Mouse (Mus musculus) frontal cortex, postnatal 36 days (tissue): Measurements from ENCODE around the gene P2ry6.

Experiments
- DNase-seq, 2 experiments: peaks; one replicate each; pipeline ENCODE4 v3.0.0; 2022; ENCODE audit warnings: low spot score in 2 of 2

The P2ry6 gene

DNA sequence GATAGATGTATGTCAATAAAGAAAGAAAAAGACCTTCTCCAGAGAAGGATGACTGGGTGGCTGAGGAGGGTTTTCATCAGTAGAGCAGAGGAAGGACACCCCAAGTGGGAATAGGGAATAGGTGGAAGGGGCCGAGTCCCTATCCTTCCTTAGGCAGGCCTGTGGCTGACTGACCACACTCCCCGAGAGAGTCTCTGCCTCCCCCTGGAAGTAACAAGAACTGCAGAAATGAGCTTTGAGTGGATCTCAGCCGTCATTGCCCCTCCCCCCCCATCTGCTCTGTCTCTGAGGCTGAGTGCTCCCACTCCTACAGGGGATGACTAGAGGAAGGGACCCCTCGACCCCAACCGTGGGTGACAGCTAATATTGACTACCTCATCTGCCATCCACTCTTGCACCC, 33.3 kb downstream of the P2ry6 start:
- DNase-seq, result no peak

DNA sequence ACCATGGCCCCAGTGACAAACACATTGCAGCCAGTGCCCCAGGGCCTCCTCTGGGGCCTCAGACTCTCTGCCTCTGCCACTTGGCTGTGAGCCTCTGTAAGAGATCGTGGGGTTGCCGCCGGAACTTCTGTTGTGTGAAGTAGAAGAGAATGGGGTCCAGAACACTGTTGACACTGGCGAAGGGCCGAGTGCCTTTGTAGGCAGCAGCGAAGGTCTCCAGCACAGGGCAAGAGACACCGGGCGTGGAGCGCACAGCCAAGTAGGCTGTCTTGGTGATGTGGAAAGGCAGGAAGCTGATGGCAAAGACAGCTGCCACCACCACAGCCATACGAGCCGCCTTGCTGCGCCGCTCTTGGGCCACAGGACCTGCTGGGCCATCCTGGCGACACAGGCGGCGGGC, 36.3 kb downstream of the P2ry6 start:
- no peak for DNase-seq

DNA sequence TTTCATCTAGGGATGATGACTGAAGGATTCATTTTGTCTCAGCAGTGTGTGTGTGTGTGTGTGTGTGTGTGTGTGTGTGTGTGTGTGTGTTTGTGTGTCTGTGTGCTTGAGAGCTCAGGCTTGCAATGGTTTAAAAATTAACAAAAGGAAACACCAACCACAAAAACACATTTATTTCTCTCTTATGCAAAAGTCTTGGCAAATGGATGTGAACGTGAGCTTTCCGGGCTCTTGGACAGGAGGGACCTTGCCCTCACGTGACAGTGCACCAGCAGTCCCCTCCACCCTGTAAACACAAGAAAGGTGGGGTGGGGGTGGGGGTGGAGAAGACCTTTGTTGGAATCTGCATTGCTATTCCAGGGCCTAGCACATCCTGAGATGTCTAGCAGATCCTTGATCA, 37.0 kb downstream of the P2ry6 start:
- no peak for DNase-seq

DNA sequence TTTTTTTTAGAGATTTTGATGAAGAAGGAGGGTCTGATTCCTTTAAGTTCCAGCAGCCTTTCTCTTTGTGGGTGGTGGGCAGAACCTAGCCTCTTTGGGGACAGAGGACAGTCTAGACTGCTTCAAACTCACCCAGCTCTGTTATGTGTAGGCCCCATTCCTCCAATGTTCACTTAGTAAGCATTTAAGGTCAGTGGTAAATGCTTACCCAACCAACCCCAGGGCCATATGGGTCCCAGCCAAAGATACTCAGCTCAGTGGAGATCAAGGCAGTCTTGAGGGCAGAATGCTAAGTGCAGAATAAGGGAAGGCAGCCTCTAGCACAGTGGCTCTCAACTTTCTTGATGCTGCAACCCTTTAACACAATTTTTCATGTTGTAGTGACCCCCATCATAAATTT, 40.9 kb downstream of the P2ry6 start:
- DNase-seq, result no peak

DNA sequence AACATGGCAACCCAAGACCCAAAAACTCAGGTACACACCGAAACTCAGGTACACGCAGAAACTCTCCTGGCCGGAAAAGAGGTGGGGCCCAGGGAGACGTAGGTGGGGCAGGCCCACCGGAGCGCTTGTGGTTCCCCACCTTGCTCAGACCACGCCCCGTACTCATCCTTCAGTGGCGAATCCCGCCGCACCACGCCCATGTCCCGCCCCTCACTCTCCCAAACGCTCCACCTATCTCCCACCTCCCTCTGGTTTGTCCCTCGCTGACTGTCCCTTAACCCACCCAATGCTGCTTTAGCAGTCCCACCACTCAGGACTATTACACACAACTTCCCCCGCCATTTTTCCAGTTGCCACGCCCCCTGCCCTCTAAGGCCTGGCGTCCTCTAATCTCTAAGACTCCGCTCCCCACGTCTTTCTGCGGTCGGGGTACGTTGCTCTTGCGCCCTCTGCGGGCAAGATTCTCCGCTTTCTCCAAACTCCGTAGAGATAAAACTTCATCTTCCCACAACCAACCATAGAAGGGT, 41.9 kb downstream of the P2ry6 start:
- DNase-seq, result peak; percentile 68 to 78

DNA sequence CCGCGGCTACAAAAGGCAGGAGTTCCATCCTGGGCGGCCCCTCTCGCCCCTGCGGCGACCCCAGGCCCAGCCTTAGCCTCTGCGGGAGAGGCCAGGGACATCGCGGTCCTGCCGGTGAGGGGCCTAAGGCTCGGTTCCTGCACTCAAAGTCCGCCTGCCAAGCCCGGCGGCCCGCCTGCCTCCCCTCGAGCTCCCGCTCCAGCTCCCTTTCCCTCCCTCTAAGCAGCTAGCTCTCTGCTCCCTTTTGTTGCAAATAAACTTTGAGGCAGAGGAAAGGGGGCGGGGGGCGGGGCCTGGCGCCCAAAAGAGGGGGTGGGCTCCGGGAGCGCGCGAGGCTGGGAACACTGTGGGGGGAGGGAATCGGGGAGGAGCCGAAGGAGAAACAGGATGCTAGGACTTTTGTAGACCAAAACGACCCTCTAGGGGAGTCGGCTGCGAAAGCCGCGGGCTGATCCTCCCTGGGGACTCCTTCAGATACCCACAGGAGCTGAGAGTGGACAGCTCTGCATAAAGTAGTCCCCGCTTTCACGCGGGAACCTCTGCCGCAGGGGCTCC, 42.4 kb downstream of the P2ry6 start, which contains the start of gene Arhgef17:
TSS of gene Arhgef17 (minus strand) at position 182 of the 555 bp plus-strand sequence.
- no peak for DNase-seq

DNA sequence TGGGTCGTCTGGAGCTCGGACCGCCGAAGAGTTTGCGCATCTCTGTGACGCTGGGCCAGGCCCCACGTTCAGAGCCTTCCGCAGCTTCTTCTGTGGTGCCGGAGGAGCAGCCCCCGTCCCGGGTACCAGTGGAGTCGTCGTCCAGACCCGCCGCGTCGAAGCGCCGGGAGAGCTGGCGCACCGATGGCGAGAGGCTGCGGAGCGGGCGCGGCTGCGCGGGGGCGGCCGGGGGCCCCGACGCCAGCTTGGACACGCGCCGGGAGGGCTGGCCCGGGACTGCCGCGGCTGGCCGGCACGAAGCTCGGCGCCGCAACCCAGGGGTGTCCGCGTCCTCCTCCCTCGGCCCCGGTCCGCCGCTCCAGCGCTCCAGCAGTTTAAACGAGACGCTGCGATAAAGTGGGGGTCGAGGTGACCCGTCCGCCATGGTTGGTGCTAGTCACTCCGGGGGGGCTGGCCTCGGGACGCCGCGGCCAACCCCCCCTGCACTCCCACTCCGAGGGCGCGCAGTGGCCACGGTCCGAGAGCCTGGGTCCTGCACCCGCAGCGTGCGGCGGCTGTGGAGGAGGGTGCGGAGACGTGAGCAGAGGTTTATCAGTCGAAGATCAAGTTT, 43.0 kb downstream of the P2ry6 start:
- DNase-seq, result no peak

DNA sequence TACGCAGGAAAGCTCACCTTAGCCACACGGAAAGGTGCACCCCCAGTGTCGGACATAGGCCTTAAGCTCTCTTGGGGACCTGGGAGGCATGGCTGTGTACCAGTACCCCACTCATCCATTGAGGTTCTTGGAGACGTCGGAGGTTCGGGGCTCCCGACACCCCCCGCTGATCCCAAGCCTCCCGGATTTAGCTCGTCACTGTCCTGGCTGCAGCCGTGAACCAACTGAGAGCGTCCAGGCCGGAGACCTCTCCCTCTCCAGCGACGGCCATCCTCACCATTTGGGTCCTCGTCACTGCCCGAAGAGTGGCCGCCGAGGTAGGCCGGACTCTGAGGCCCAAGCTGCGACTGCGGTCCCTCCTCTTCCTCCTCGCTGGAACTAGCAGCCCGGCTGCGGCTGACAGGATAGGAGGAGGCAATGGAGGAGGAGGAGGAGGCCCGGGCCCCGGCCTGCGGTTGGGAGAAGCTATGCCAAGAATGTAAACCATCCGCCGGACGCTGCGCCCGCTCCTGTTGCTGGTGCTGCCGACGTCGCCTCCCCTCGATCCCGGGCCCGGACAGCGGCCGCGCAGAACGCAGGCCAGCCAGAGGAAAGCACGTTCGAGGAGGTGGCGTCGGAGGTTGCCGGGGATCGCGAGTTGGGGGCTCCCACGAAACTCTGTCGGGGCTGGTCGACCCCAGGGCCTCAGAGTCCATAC, 43.7 kb downstream of the P2ry6 start:
- DNase-seq, result no peak

DNA sequence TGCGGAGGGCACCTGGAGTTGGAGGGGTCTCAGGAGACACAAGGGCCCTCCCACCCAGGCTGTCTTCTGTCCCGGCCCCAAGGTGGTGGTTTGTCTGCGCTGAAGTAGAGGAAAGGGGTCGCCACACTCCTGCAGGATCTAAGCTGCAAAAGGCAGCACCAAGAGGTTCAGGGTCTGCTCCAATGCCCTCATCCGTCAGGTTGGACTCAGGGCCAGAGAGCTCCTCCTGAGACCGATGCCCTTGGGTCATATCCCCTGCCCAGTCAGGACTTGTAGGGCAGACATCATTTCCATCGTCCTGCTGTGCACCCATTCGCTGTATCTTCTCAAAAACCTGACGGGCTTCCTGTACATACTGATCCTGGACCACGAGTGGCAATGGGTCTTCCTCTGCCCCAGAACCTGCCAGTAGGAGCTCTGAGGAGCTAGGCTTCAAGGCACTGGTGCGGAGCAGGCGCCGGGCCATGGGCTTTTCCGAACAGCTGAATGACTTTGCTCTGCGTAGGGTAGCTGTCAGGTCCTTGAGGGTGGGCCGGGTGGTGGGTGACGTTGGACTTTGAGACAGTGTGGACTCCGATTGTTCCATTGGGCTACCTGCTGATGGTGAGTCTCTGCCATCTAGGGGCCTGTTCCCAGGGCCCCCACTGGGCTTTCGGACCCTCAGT, 44.7 kb downstream of the P2ry6 start:
- DNase-seq, result no peak

DNA sequence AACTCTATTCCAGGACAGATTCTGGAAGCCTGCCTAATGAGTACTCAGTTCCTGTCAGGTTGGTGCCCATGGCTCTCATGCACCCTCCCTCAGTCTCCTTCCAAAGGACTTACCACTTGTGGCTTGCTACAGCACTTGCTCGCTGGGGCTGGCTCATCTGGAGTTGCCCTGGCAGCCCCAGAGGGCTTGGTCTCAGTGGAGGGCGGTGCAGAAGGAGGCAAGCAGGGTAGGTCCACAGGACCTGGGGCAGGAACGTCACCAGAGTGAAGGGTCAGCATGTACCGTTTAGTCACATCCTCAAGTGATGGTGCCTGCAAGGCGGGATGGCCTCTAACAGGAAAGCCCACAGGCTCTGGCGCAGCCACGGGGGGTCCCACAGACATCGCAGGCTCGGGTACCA, 46.0 kb downstream of the P2ry6 start:
- no peak for DNase-seq

DNA sequence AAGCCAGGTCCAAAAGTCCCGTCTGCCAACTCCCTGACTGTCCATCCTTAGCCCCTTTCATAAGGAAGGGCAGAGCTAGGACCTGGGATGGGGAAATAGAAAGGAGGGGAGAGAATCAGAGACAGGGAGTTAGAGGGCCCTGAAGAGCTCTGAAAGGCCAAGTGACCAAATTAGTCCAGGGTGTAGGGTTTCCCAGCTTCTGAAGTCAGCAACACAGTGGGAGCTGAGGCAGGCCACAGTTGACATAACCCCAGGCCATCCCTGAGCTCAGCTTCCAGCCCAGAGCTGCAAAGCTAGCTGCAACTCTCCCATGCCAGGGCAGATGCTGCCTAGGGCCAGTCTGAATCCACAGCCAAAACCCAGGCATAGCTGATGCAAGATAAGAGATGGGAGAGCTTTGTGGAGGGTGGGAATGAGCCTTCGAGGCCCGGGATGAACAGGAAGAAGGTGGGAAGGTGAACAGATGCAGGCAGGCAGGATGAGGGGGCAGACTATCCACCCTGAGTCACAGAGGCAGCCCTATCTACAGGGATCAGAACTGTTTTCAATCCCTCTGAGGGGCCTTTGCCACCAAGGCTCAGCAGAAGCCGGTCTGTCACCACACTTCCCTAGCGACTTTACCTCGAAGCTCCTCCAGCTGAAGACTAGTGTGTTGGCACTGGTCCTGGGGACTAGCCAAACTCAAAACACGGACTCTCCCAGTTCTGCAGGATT, 47.0 kb downstream of the P2ry6 start:
- peak in 1 of 2 experiments; percentile 28 for DNase-seq

DNA sequence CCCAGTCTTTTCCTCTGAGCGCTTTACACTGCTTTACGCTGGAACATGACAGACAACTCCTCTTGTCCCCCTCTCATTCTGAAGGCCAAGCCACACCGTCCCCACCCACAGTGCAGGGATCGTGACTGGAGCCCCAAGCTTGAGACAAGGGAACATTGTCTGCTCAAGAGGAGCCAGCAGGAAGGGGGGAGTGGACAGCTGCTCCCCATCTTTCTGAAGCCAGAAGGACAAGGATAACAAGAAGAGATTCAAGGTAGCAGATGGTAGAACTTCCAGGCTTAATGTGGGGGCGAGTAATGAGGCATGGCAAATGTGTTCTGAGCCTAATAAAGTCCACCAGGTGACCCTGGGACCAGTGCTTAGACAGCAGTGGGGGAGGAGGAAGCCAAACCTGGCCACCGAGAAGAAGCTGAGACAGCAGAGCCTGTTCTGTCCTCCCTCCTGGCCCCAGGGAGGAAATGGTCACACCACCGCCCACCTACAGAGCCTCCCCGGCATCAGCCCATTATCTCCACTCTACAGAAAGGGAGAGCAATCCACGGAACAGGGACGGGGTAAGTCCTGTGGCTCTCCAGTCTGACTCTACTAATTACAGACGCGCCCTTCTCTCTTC, 48.0 kb downstream of the P2ry6 start:
- DNase-seq, result peak; percentile 44 to 68

DNA sequence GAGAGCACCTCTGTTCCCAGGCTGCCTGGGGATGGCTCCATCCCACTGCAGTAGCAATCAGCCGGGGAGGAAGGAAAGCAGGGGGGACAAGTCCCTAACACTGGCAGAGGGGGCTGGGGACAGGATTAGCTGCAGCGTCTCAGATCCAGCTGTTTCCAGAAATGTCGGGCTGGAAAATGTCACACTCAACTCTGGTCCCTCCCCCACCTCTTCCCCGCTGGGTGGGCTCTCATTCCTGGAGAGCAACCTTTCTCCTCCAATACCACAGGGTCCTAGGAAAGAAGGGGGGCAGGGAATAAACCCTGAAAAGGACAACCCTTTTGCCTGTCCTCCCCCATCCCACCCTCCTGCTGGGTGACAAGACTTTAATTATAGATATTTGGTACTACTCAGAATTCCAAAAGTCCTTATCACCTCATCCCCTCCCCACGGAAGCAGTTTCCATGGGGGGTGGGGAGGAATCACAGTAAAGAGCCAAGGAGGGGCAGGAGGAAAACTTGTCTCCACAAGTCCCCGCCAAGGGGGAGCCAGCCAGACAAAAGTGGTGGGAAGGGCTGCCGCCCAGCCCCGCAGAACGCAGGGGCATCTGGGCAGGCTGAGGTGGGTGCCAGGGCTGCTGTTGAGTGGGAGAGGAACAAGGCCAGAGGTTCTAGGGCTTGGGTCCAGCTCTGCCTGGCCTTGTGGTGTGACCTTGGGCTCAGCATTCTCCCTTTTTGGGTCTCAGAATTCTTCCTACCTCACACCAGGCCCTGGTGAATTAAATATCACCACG, 49.6 kb downstream of the P2ry6 start:
- no peak for DNase-seq

DNA sequence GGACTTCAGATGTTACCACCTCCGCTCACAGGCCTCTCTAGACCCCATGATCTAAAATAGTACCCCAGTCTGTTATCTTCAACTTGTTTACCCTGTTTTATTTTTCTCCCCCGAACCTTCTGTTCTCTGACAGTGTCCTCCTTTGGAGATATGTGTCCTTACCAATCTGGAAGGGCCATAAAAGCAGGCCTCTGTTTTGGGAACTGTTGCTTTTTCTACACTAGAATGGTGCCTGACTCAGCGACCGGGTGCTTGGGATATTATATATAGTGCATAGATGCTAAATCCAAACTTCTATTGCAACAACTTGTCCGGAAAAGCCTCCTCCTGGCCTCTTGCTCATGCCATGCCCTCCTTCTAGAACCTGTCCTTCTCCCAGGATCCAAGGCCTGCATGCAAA, 50.2 kb downstream of the P2ry6 start:
- DNase-seq, result no peak

DNA sequence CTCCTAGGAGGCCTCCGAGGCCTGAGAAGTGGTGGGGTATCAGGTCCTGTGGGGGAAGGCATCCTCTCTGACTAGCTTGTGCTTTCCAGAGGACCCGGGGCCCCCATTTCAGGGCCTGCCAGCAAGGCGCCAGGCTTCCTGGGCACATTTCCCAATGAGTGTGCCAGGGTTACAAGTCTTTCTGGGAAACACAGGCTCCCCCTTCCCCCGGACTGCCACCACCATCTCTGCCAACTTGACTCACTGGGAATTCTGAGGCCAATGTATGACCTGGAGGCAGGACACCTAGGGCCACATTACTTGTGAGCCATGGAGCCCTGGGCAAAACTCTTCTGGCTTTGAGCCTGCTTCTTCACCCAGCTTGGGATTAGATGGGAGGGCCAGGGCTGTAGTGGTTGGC, 51.5 kb downstream of the P2ry6 start:
- DNase-seq, result no peak

DNA sequence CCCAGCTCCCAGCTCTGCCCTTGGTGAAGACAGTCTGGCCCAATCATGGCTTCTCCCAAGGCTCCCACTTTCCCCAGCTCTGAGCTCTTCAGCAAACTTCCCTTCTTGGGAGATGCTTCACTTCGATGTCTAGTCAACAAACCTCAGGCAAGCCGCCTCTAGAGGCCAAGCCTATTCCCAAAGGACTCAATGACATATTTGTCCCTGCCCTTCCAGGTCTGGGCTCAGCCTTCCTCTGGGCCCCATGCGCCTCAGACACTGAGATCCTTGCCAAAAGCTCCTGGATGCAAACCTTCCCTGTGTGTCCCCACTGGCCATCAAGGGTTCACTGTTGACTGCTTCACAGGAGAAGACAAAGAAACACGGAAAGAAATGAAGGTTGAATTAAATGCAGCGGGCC, 53.2 kb downstream of the P2ry6 start:
- no peak for DNase-seq

DNA sequence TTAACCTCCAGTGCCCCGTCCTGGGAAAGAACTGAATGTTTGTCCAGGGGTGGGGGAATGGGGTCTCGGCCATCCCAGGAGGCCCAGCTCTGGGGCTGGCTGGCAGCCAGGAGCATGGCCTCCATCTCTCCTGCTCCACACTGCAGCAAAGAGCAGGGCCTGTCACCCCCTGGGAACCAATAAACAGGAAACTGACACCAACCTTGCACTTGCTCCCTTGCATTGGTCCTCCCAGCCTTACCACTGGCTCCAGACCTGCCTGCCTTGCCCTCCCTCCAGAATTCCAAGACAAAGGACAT, 54.7 kb downstream of the P2ry6 start:
- DNase-seq, result no peak

DNA sequence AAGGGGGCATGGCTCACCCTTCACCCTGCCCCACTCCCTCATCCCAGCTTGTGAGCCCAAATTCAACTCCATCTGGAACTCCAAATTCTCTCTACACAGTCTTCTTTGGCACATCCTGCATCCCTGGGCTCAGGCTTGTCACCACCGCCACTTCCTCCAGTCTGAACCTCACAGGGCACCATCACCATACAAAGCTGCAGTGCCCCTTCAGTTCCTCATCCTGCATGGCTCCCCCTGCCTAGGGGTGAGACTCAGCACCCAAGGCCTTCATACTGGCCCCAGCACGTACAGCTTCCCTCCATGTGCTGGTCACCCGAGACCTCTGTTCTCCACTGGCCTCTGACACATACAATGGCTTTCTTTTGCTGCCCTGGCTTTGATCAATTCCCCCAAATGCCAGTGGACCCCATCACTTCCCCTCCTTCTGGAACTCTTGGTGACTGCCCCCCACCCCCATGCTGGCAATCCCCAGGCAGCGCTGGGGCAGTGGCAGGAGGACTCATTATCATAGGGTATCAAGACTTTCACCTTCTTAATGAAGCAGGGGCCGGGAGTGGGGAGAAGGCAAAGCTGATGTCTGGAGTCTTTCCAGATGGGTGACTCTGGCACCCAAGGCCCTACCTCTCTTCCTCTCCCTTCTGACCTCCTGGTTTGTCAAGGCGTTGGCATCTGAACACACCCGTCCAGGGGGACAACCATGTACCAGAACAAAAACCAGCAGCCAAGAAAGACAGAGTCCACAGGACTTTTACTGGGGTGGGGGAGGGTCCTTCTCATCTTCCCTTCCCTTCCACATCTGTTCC, 55.2 kb downstream of the P2ry6 start:
- DNase-seq, result no peak

DNA sequence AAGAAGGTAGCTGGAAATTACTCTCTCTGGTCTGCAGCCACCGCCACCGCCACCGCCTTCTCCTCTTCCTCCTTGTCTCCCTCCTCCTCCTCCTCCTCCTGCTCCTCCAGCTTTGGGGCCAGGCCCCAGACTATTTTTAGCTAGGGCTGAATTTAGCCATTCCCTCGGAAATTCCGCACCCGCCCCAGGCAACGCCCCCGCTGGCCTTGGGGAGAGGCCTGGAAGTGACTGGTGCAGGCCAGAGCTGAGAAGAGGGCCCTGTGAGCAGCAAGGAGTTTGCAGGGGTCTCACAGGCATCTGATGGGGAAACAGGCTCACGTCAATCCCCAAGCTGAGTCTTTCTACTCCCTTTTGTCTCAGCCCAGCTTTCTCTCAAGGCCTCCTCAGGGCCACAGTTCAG, 56.3 kb downstream of the P2ry6 start:
- no peak for DNase-seq

DNA sequence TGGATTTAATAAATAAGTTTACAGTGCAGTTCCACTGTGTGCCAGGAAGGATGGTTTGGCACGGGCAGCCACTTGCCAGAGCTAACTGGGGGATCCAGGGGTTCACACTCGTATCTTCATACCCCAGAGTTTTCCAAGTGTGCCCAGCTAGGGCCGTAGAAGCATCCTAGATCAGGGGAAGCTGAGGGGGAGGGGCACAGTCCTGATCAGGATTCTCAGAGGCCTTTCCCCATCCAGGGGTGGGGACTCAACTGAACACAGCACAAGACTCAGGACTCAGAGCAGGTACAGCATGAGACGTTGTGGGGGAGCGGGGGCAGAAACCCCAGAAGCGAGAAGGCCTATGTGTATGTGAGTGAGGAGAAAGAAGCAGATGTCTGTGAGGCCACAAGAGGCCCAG, 56.7 kb downstream of the P2ry6 start:
- no peak for DNase-seq
